Mouse (Mus musculus) kidney, adult 2 months (tissue): Measurements from ENCODE around the gene Gjb1. TPM values are rescaled to one million over a fixed set of nuclear protein-coding genes. Genes with fewer than 3 reads are reported as not detected.

ENCODE experiments used
- DNase-seq: peaks from one replicate; pipeline ENCODE4 v3.0.0; 2021
- H3K27ac ChIP-seq: fragments of 200-500 bp; 2 replicates; pipeline ENCODE4 v1.5.1; 2012; ENCODE audit warnings: low read depth, low read length, control low read depth, inconsistent platforms; ENCODE audit not compliant: insufficient read depth
- H3K27me3 ChIP-seq: fragments of 200-500 bp; replicated peaks from 2 replicates; pipeline ENCODE4 v1.6.1; 2012; ENCODE audit warnings: mild to moderate bottlenecking, moderate library complexity, low read length, inconsistent platforms; ENCODE audit not compliant: control insufficient read depth, insufficient read depth
- H3K36me3 ChIP-seq: fragments of 200-500 bp; 2 replicates; pipeline ENCODE4 v1.6.1; 2012; ENCODE audit warnings: mild to moderate bottlenecking, moderate library complexity, low read length, inconsistent platforms; ENCODE audit not compliant: control insufficient read depth, insufficient read depth
- H3K4me1 ChIP-seq: fragments of 200-500 bp; 2 replicates; pipeline ENCODE4 v1.6.1; 2011; ENCODE audit warnings: low read length; ENCODE audit not compliant: control insufficient read depth, insufficient read depth
- H3K4me3 ChIP-seq: fragments of 200-500 bp; 2 replicates; pipeline ENCODE4 v1.5.1; 2011; ENCODE audit warnings: mild to moderate bottlenecking, low read depth, low read length, control low read depth; ENCODE audit not compliant: insufficient read depth
- CTCF ChIP-seq: fragments of 200-500 bp; conservative IDR thresholded peaks from 2 replicates; pipeline ENCODE4 v1.5.1; 2011; ENCODE audit warnings: low read depth, mild to moderate bottlenecking, control low read depth, low read length, moderate library complexity, mixed read lengths; ENCODE audit not compliant: insufficient read depth, insufficient read length
- POLR2A ChIP-seq: fragments of 200-500 bp; IDR thresholded peaks from one replicate; pipeline ENCODE4 v1.6.1; 2011; ENCODE audit warnings: low read depth, low read length, control low read depth
- WGBS: fragments of 180-500 bp; shearing (Covaris S2); methylation state at CpG from one replicate; pipeline ENCODE4 v1.1.7; 2018; 5-methylcytosine and 5-hydroxymethylcytosine counted together
- polyA plus RNA-seq: library from polyadenylated mRNA; depleted of rRNA; stranded (reverse); fragments of >200 nt; gene quantifications from 2 replicates; pipeline ENCODE4 v1.2.3, GENCODE M21; 2012

Gene Gjb1
- polyA plus RNA-seq, 1 experiment: 122 TPM

DNA sequence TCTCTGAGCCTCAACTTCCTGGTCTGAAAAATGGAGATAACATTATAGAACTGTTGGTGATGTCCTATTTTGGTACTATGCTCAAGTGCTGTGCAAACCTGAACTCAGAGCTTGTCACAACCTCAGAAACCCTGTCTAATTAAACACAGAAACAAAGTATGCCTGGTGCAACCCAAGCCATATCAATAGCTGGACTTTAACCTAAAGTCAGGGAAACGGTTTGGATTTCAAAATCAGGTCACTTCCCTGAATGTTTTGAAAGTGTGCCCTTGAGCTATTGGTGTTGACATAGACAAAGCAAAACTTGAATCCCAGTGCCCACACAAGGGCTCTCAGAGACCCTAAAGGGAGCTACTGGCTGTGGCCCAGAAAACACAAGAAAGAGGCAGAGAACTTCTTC is 3.6 kb downstream of the Gjb1 start:
- 39% methylated on average over 1 of the region's 1 CpGs for WGBS
- no peaks in the 10 kb centered on the region for H3K27me3 ChIP-seq
- no peak overlapping the region for H3K4me3 ChIP-seq
- no peak overlapping the region for H3K27ac ChIP-seq
- DNase-seq: no peak
- no peak for TF ChIP-seq CTCF
- TF ChIP-seq POLR2A: no peak
- H3K36me3 ChIP-seq: no peaks in the 10 kb centered on the region
- peaks cover 3% of the 10 kb centered on the region; the same call in 1 of the 2 replicates for H3K4me1 ChIP-seq

DNA sequence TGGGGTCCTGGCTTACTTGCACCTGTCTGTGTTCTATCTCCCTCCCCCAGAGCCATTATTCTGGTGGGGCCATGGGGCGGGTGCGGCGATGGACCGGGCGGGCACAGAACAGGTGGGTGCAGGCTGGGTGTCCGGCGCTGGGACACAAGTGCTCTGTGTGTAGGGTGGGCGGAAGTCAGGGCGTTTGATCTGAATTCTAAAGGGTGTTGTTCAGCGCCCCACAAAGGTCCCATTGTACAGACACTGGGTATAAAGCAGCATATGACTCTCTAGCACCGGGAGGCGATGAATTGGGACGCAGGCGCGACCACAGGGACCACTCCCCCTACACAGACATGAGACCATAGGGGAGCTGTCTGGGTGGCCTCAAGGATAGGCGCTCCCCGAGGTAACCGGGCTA is 7.3 kb downstream of the Gjb1 start:
- TF ChIP-seq POLR2A: no peak
- TF ChIP-seq CTCF: no peak
- no peak for DNase-seq
- no peak overlapping the region for H3K4me3 ChIP-seq
- H3K4me1 ChIP-seq: no peaks in the 10 kb centered on the region; the same call in 1 of the 2 replicates
- no peaks in the 10 kb centered on the region for H3K27me3 ChIP-seq
- no peak overlapping the region for H3K27ac ChIP-seq
- H3K36me3 ChIP-seq: no peaks in the 10 kb centered on the region
- WGBS: 52% methylated on average over 18 of the region's 18 CpGs

DNA sequence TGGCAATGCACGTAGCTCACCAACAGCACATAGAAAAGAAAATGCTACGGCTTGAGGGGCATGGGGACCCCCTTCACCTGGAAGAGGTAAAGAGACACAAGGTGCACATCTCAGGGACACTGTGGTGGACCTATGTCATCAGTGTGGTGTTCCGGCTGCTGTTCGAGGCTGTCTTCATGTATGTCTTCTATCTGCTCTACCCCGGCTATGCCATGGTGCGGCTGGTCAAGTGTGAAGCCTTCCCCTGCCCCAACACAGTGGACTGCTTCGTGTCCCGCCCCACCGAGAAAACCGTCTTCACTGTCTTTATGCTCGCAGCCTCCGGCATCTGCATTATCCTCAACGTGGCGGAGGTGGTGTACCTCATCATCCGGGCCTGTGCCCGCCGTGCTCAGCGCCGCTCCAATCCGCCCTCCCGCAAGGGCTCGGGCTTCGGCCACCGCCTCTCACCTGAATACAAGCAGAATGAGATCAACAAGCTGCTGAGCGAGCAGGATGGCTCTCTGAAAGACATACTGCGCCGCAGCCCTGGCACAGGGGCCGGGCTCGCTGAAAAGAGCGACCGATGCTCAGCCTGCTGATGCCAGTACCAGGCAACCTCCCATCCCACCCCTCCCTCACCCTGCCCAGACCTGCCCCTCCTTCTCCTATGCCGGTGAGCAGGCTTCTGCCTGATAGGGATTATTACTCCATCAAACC is 8.4 kb downstream of the Gjb1 start:
- no peaks in the 10 kb centered on the region for H3K27me3 ChIP-seq
- H3K4me1 ChIP-seq: no peaks in the 10 kb centered on the region; the same call in 1 of the 2 replicates
- WGBS: 26% methylated on average over 32 of the region's 32 CpGs
- H3K27ac ChIP-seq: no peak overlapping the region
- H3K36me3 ChIP-seq: no peaks in the 10 kb centered on the region
- TF ChIP-seq CTCF (no peak), POLR2A (no peak)
- DNase-seq: no peak
- H3K4me3 ChIP-seq: no peak overlapping the region

DNA sequence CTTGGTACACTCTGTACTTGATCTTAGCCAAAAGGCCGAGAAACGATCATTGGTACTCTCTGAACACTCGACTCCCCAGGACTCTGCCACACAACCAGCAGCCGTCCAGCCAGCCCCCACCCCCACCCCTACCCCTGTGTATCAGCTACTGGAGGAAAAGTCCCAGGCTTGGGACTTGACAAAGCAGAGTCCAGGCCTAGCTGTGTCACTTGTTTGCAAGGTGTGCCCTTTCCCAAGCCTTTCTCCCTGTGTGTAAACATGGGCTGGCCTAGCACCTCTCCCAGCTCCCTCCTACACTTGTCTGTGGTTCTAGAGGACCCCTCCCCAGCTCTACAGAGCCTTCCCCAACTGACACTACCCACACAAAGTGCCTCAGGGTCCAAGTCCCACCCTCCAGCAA is 10.0 kb downstream of the Gjb1 start:
- no peak for TF ChIP-seq POLR2A
- TF ChIP-seq CTCF: no peak
- WGBS: 61% methylated on average over 4 of the region's 4 CpGs
- H3K4me3 ChIP-seq: no peak overlapping the region
- H3K36me3 ChIP-seq: no peaks in the 10 kb centered on the region
- H3K27me3 ChIP-seq: no peaks in the 10 kb centered on the region
- DNase-seq: no peak
- no peak overlapping the region for H3K27ac ChIP-seq
- H3K4me1 ChIP-seq: no peaks in the 10 kb centered on the region; the same call in 1 of the 2 replicates

DNA sequence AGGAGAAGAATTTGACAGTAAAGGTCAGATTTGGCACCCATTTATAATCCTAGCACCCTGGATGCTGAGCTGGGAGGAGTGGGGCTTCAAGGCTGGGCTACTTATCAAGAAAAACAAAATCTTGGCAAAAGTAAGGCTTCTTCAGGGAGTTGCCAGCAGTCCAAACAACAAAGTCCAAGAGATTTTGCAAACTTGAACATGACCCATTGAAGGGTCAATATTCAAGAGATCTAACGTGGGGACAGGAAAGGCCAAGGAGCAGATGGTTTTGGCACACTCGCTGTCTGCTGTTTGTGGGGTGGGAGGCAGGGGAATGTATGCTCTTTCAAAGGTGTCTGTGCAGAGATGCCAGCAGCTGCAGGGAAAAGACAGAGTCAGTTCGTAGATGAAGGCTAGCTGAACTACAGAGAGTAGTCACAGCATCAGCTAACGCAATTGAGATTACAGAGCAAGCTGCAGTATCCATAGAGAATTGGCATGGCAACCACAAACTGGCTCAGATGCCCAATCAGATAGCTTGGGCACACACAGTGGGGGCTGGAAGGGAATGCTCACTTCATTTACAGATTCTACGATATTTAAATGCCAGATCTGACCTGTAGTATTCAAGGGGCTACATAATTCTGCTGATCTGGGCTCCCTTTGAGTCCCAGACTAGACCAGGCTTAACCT is 12.8 kb downstream of the Gjb1 start:
- no peaks in the 10 kb centered on the region; the same call in 1 of the 2 replicates for H3K4me1 ChIP-seq
- H3K27me3 ChIP-seq: no peaks in the 10 kb centered on the region
- DNase-seq: peak; percentile 60
- TF ChIP-seq CTCF (no peak), POLR2A (no peak)
- WGBS: 60% methylated on average over 5 of the region's 5 CpGs
- H3K36me3 ChIP-seq: no peaks in the 10 kb centered on the region
- H3K27ac ChIP-seq: peak overlapping the region; percentile 3; the same call in 1 of the 2 replicates
- H3K4me3 ChIP-seq: no peak overlapping the region

DNA sequence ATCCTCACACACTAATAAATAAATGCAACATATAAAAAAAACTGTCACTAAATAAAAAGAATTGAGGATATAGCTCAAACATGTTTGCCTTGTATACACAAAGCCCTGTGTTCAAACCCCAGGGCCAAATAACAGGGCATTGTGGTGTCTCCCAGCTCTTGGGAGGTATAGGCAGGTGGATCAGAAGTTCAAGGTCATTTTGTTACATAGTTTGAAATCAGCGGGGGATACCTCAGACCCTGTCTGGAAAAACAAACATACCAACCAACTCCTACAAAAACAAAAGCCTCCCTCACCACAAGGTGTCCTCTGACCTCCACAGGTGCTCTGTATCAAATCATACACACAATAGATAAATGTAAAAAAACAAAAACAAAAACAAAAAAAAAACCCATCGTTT is 18.2 kb downstream of the Gjb1 start:
- 36% methylated on average over 2 of the region's 2 CpGs for WGBS
- TF ChIP-seq CTCF (no peak), POLR2A (no peak)
- Histone ChIP-seq H3K27me3 (no peaks in the 10 kb centered on the region), H3K4me3 (no peak overlapping the region), H3K4me1 (no peaks in the 10 kb centered on the region; the same call in 1 of the 2 replicates), H3K27ac (no peak overlapping the region), H3K36me3 (no peaks in the 10 kb centered on the region)
- no peak for DNase-seq

DNA sequence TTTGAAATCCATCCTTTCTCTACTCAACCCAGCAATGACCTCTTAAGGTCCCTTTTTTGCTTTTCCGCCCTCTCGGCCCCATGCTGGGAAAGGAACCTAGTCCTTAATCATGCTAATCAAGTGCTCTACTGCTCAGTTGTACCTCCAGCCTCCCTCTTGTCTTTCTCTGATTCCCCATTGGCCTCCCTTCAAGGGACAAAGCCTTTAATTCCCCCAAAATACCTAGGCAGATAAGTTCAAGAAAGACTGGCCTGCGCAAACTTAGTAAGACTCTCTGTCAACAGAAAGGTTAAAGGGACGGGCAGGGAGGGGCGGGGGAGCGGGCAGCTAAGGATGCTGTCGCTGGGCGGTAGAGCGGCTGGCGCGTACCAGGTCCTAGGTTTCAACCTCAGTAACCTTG is 20.3 kb downstream of the Gjb1 start:
- no peaks in the 10 kb centered on the region for H3K36me3 ChIP-seq
- DNase-seq: no peak
- no peak overlapping the region for H3K27ac ChIP-seq
- WGBS: 69% methylated on average over 11 of the region's 11 CpGs
- TF ChIP-seq POLR2A: no peak
- TF ChIP-seq CTCF: no peak
- no peak overlapping the region for H3K4me3 ChIP-seq
- H3K4me1 ChIP-seq: no peaks in the 10 kb centered on the region
- H3K27me3 ChIP-seq: no peaks in the 10 kb centered on the region
